Mouse (Mus musculus) lung, embryonic 16.5 days (tissue): ENCODE results near the gene Prep. TPM values are rescaled to one million over a fixed set of nuclear protein-coding genes. Genes with fewer than 3 reads are reported as not detected.

Experiments used
- ATAC-seq: fragments of 200-750 bp; cut with Nextera tagmentation; 2 replicates; pipeline ENCODE4 v1.8.0; 2017; ENCODE audit warnings: low read depth, mild to moderate bottlenecking, moderate library complexity
- H3K27ac ChIP-seq: fragments of 300-500 bp; sonication (generic); 2 replicates; pipeline ENCODE4 v1.5.1; 2014; ENCODE audit warnings: mild to moderate bottlenecking, control low read depth, low read length
- H3K27me3 ChIP-seq: fragments of 300-500 bp; sonication (generic); 2 replicates; pipeline ENCODE4 v1.6.1; 2014; ENCODE audit warnings: low read depth, low read length, mixed read lengths; ENCODE audit not compliant: control insufficient read depth, insufficient read depth
- H3K36me3 ChIP-seq: fragments of 300-500 bp; sonication (generic); 2 replicates; pipeline ENCODE4 v1.6.1; 2014; ENCODE audit warnings: low read length; ENCODE audit not compliant: control insufficient read depth, insufficient read depth
- H3K4me1 ChIP-seq: fragments of 300-500 bp; sonication (generic); replicated peaks from 2 replicates; pipeline ENCODE4 v1.6.1; 2014; ENCODE audit warnings: low read length, mixed read lengths; ENCODE audit not compliant: control insufficient read depth, insufficient read depth
- H3K4me2 ChIP-seq: fragments of 300-500 bp; sonication (generic); 2 replicates; pipeline ENCODE4 v1.6.1; 2014; ENCODE audit warnings: low read depth, low read length, control low read depth
- H3K4me3 ChIP-seq: fragments of 300-500 bp; sonication (generic); 2 replicates; pipeline ENCODE4 v1.5.1; 2014; ENCODE audit warnings: mild to moderate bottlenecking, low read length, control low read depth
- H3K9ac ChIP-seq: fragments of 300-500 bp; sonication (generic); 2 replicates; pipeline ENCODE4 v1.6.1; 2014; ENCODE audit warnings: low read length, control low read depth
- H3K9me3 ChIP-seq: fragments of 300-500 bp; sonication (generic); 2 replicates; pipeline ENCODE4 v1.6.1; 2016; ENCODE audit warnings: low read length; ENCODE audit not compliant: control insufficient read depth
- WGBS: fragments of 180-500 bp; shearing (Covaris S2); extraction: QIAGEN DNeasy Blood & Tissue Kit; methylation state at CpG from one replicate; pipeline ENCODE4 v1.1.7; 2014; 5-methylcytosine and 5-hydroxymethylcytosine counted together
- polyA plus RNA-seq: library from polyadenylated mRNA; unstranded; fragments of >200 nt; fragmentation: Nextera tagmentation; extraction: Ambion mirVana; gene quantifications from 2 replicates; pipeline ENCODE4 v1.2.1, GENCODE M21; 2015

Prep gene
- 35.3 and 37.1 TPM in 2 replicates for polyA plus RNA-seq

DNA sequence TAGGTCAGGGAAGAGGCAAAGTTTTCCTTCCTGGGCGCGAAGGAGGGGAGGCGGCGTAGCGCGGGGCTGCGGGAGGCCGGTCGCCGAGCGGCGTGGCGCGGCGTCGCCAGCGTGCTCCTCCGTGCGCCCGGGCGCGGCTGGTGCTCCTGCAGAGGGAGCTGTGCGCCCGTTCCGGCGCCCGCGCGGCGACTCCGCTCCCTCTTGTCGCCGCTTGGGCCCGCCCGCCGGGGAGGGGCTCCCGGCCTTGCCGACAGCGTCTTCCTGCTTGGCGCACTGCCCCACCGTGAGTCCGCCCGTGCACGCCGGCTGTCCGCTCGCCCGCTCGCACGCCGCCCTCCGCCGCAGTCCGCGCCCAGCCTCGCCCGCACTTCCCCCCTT lies at the start of gene Prep:
TSS of gene Prep (plus strand) at position 273 of the 378 bp plus-strand sequence.
- H3K4me3 ChIP-seq, result peak within 1 kb of the TSS; percentile 98
- H3K9ac ChIP-seq, result peak within 1 kb of the TSS; percentile 95
- peak within 1 kb of the TSS; percentile 91 for H3K27ac ChIP-seq
- WGBS, result under 1% methylated on average over 36 of the region's 57 CpGs
- peaks cover 33% of the 10 kb centered on the region for H3K4me1 ChIP-seq
- no peaks in the 10 kb centered on the region; the same call in 1 of the 2 replicates for H3K27me3 ChIP-seq
- H3K4me2 ChIP-seq, result peak within 1 kb of the TSS; percentile 82
- peak; percentile 95 for ATAC-seq
- no peaks in the 10 kb centered on the region for H3K36me3 ChIP-seq
- H3K9me3 ChIP-seq, result no peaks in the 10 kb centered on the region

GRCm38 (mm10) chr10:45017352-45017751 lies 49.7 kb upstream of the Prep start:
- H3K27ac ChIP-seq, result no peak overlapping the region
- ATAC-seq, result no peak
- H3K9ac ChIP-seq, result no peak overlapping the region
- no peaks in the 10 kb centered on the region for H3K36me3 ChIP-seq
- H3K4me2 ChIP-seq, result no peak overlapping the region
- H3K4me3 ChIP-seq, result no peak overlapping the region
- no peaks in the 10 kb centered on the region for H3K9me3 ChIP-seq
- WGBS, result 87% methylated on average over 13 of the region's 13 CpGs
- no peaks in the 10 kb centered on the region for H3K4me1 ChIP-seq
- H3K27me3 ChIP-seq, result no peaks in the 10 kb centered on the region

- H3K9me3 ChIP-seq, result no peaks in the 10 kb centered on the region
- no peak for ATAC-seq
- H3K4me3 ChIP-seq, result no peak overlapping the region
- no peak overlapping the region for H3K4me2 ChIP-seq
- H3K27ac ChIP-seq, result no peak overlapping the region
- H3K9ac ChIP-seq, result no peak overlapping the region
- no peaks in the 10 kb centered on the region for H3K4me1 ChIP-seq
- no peaks in the 10 kb centered on the region for H3K36me3 ChIP-seq
- 74% methylated on average over 10 of the region's 10 CpGs for WGBS
- H3K27me3 ChIP-seq, result no peaks in the 10 kb centered on the region
Observed at GRCm38 (mm10) chr10:45017851-45018250, 49.2 kb upstream of the Prep start.

- no peak for ATAC-seq
- no peaks in the 10 kb centered on the region for H3K27me3 ChIP-seq
Observed at GRCm38 (mm10) chr10:45019418-45019817, 47.6 kb upstream of the Prep start.

GRCm38 (mm10) chr10:45019849-45020248 lies 47.2 kb upstream of the Prep start:
- no peak for ATAC-seq
- Histone ChIP-seq H3K9me3 (no peaks in the 10 kb centered on the region), H3K27me3 (no peaks in the 10 kb centered on the region), H3K4me2 (no peak overlapping the region), H3K4me3 (no peak overlapping the region), H3K27ac (no peak overlapping the region), H3K9ac (no peak overlapping the region), H3K4me1 (no peaks in the 10 kb centered on the region), H3K36me3 (no peaks in the 10 kb centered on the region)
- WGBS, result 82% methylated on average over 10 of the region's 10 CpGs

More at GRCm38 (mm10) chr10:45019418-45019817, 47.6 kb upstream of the Prep start:
- Histone ChIP-seq H3K4me2 (no peak overlapping the region), H3K4me3 (no peak overlapping the region), H3K9ac (no peak overlapping the region), H3K9me3 (no peaks in the 10 kb centered on the region), H3K36me3 (no peaks in the 10 kb centered on the region), H3K27ac (no peak overlapping the region), H3K4me1 (no peaks in the 10 kb centered on the region)
- WGBS, result 49% methylated on average over 7 of the region's 7 CpGs

- Histone ChIP-seq H3K36me3 (no peaks in the 10 kb centered on the region), H3K4me3 (no peak overlapping the region), H3K4me1 (no peaks in the 10 kb centered on the region), H3K27me3 (no peaks in the 10 kb centered on the region), H3K27ac (no peak overlapping the region), H3K9ac (no peak overlapping the region), H3K4me2 (no peak overlapping the region), H3K9me3 (no peaks in the 10 kb centered on the region)
- ATAC-seq, result no peak
- 81% methylated on average over 10 of the region's 10 CpGs for WGBS
Observed at GRCm38 (mm10) chr10:45020291-45020690, 46.7 kb upstream of the Prep start.

DNA sequence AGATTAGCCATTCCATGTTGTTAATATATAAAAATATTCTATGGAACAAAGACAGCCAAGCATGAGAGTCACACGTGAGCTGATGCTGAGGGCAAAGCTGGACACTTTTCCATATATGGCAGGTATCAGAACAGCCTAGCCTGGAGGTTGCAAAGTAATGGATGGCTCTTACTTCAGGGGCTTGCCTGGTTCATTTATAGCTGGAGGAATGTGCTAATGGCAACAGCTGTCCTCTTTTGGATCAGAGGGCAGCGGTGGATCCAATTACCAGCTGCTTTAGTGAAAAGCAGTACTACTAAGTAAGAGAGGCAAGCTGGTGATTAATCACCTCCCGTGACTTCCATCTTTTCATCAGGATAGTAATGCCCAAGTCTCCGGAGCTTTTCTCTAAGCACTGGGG lies 41.8 kb upstream of the Prep start:
- no peak for ATAC-seq
- H3K27ac ChIP-seq, result no peak overlapping the region
- WGBS, result 24% methylated on average over 4 of the region's 4 CpGs
- no peaks in the 10 kb centered on the region for H3K27me3 ChIP-seq
- H3K9ac ChIP-seq, result no peak overlapping the region
- H3K4me3 ChIP-seq, result no peak overlapping the region
- no peak overlapping the region for H3K4me2 ChIP-seq
- no peaks in the 10 kb centered on the region for H3K9me3 ChIP-seq
- H3K36me3 ChIP-seq, result no peaks in the 10 kb centered on the region
- no peaks in the 10 kb centered on the region for H3K4me1 ChIP-seq

DNA sequence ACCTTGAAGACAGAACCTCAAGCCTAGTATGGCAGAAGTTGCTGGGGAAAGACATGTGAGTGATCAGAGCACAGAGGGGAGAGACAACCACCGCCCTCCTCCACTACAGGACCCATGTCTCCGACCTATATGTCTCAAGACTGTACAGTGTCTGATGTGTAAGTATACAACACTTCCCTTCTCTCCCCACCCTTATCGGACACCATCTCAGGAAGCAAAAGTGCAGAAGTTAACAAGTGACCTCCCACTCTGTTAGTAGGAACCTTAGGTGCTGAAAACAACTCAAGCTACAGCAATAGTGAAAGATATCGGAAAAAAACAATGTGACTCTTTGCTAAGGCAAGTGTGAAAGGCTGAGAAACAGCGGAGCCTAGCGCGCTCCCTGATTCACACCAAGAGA lies 40.1 kb upstream of the Prep start:
- H3K9me3 ChIP-seq, result no peaks in the 10 kb centered on the region
- no peaks in the 10 kb centered on the region for H3K4me1 ChIP-seq
- no peak overlapping the region for H3K9ac ChIP-seq
- H3K27ac ChIP-seq, result no peak overlapping the region
- no peak overlapping the region for H3K4me3 ChIP-seq
- no peak for ATAC-seq
- H3K4me2 ChIP-seq, result no peak overlapping the region
- H3K36me3 ChIP-seq, result no peaks in the 10 kb centered on the region
- 85% methylated on average over 7 of the region's 7 CpGs for WGBS
- H3K27me3 ChIP-seq, result no peaks in the 10 kb centered on the region

DNA sequence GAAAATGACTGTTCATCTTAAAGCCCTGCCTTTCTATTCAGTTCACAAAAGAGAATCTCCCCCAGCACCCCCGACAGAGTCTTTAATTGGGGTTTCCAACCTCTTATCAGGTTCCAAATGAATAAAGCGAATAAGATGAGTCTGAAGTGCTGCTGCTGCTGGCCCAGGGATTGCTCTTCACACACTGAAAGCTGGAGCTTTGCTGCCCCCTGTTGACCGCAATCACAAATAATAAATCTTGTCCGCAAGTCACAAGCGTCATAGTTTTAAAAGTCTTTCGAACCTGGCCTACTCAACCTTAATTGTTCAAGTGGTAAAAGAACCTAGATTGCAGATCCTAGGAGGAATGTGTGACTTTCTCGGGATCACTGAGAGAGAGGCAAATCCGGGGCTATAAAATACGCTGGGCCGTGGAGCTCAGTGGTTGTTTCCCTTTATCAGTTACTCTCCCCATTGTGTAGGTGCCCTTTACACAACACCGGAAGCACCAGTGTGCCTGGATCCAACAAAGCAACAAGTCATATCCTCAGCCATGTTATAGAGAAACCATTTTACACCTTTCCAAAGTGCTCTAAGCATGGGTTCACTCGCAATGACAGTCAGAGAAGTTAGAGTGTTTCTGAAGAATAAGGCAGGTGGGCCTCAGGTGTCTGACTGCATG lies 21.6 kb upstream of the Prep start:
- ATAC-seq, result peak; percentile 43; the same call in 1 of the 2 replicates
- WGBS, result 27% methylated on average over 12 of the region's 12 CpGs
- no peaks in the 10 kb centered on the region for H3K9me3 ChIP-seq
- H3K4me2 ChIP-seq, result no peak overlapping the region
- H3K9ac ChIP-seq, result no peak overlapping the region
- no peaks in the 10 kb centered on the region for H3K36me3 ChIP-seq
- no peak overlapping the region for H3K27ac ChIP-seq
- H3K4me1 ChIP-seq, result peaks cover 3% of the 10 kb centered on the region; the same call in 1 of the 2 replicates
- no peak overlapping the region for H3K4me3 ChIP-seq
- H3K27me3 ChIP-seq, result no peaks in the 10 kb centered on the region
